Mouse (Mus musculus) ovary, postnatal 36 days (tissue): ENCODE measurements at regions not wholly inside any gene's neighbourhood (a gene's known extent, or its start where the extent isn't known, plus 50 kb on each side); places are given as distances from the start of the nearest gene placed in this dataset.
A peak's percentile ranks its signal among the peaks of the same experiment; 100 is the strongest.

Experiments used
- DNase-seq: peaks from one replicate; pipeline ENCODE4 v3.0.0; 2022; ENCODE audit warnings: low spot score, mixed read lengths

- DNase-seq: no peak
Measured at GRCm38 (mm10) chr7:72027006-72027405, 279.4 kb downstream of the Mctp2 start.

GRCm38 (mm10) chr7:72009115-72009514 lies 297.3 kb downstream of the Mctp2 start:
- no peak for DNase-seq

- no peak for DNase-seq
Measured at GRCm38 (mm10) chr7:72004311-72004710, 302.1 kb downstream of the Mctp2 start.

- DNase-seq: no peak
Measured at GRCm38 (mm10) chr7:71992526-71992925, 313.9 kb downstream of the Mctp2 start.

GRCm38 (mm10) chr7:71991835-71992234 lies 314.6 kb downstream of the Mctp2 start:
- DNase-seq: no peak

- no peak for DNase-seq
Measured at GRCm38 (mm10) chr7:71991206-71991605, 315.2 kb downstream of the Mctp2 start.

GRCm38 (mm10) chr7:71966015-71966414 lies 340.4 kb downstream of the Mctp2 start:
- no peak for DNase-seq

- no peak for DNase-seq
Measured at GRCm38 (mm10) chr7:71963456-71963855, 343.0 kb downstream of the Mctp2 start.

GRCm38 (mm10) chr7:71962851-71963250 lies 343.6 kb downstream of the Mctp2 start:
- DNase-seq: no peak

- peak; percentile 56 for DNase-seq
Measured at GRCm38 (mm10) chr7:71960453-71961230, 345.8 kb downstream of the Mctp2 start.

- no peak for DNase-seq
Measured at GRCm38 (mm10) chr7:71946548-71946947, 359.9 kb downstream of the Mctp2 start.

- DNase-seq: no peak
Measured at GRCm38 (mm10) chr7:71943078-71944042, 363.0 kb downstream of the Mctp2 start.

- DNase-seq: no peak
Measured at GRCm38 (mm10) chr7:71937731-71938130, 368.7 kb downstream of the Mctp2 start.

GRCm38 (mm10) chr7:71936690-71937089 lies 369.7 kb downstream of the Mctp2 start:
- no peak for DNase-seq
